Mouse (Mus musculus) G1E-ER4 (cell line): ENCODE measurements around the gene Zdhhc1. TPM values are rescaled to one million over a fixed set of nuclear protein-coding genes. Genes with fewer than 3 reads are reported as not detected.

Source experiments
- GATA1 ChIP-seq: IDR thresholded peaks from one replicate; pipeline ENCODE4 v1.8.0; 2012; ENCODE audit warnings: low read length, inconsistent platforms
- polyA plus RNA-seq: library from polyadenylated mRNA; stranded (reverse); fragments of >175 nt; gene quantifications from 2 replicates; pipeline ENCODE4 v1.2.3, GENCODE M21; 2012

Zdhhc1 gene
- polyA plus RNA-seq, 1 experiment: 0.16 TPM

GRCm38 (mm10) chr8:105495350-105496302 is 1.1 kb downstream of the Zdhhc1 start:
- TF ChIP-seq GATA1: no peak

DNA sequence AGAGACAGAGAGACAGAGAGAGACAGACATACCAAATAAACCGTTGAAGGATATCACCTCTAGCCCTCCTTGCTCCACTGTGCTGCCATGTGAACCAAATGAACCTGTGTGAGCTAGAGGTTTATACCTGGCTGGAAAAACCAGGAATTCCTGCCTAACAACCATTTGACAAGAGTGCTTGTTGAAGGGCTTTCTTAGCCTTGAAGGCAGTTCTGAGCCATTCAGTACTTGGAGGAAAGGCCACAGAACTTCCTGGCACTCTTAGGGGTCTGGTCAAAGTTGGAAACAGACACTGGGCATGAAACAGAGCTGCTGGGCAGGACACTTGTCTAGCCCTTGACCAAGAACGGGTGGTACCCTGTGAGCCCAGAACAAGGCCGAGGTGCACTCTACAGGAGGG is 2.1 kb downstream of the Zdhhc1 start:
- no peak for TF ChIP-seq GATA1

DNA sequence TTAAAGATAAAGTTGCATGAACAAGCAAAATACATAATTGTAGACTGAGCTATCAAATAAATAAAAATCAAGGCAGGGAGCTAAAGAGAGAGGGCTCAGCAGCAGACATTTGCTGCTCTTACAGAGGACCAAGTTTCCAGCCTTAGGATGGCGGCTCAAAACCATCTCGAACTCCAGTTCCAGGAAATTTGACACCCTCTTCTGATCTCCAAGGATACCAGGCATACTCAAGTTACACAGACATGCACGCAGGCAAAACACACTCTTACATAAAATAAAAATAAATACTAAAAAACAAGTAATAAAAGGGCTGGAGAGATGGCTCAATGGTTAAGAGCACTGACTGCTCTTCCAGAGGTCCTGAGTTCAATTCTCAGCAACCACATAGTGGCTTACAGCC is 3.2 kb downstream of the Zdhhc1 start:
- no peak for TF ChIP-seq GATA1

- no peak for TF ChIP-seq GATA1
Observed at GRCm38 (mm10) chr8:105489281-105489680, 7.4 kb downstream of the Zdhhc1 start.

- TF ChIP-seq GATA1: no peak
Observed at GRCm38 (mm10) chr8:105488082-105488481, 8.6 kb downstream of the Zdhhc1 start.

DNA sequence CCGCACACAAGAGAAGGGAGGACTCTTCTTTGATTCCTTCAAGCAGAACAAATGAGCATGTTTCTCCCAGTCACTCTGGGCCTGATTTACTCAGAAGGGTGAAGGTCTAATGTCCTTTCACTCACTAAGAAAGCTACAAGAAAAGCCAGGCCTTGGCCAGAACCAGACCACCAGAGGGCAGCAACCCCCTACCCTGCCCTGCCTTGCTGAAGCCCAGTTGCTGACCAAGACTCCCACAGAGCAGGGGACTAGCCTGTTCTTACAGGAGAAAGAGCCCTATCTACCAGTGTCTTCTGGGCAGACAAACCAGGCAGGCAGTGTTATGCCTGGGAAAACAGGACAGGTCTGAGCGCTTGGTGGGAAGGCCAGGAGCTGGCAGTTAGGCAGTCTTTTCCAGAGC is 12.3 kb downstream of the Zdhhc1 start:
- no peak for TF ChIP-seq GATA1

GRCm38 (mm10) chr8:105484030-105484368 is 12.7 kb downstream of the Zdhhc1 start:
- TF ChIP-seq GATA1: no peak

DNA sequence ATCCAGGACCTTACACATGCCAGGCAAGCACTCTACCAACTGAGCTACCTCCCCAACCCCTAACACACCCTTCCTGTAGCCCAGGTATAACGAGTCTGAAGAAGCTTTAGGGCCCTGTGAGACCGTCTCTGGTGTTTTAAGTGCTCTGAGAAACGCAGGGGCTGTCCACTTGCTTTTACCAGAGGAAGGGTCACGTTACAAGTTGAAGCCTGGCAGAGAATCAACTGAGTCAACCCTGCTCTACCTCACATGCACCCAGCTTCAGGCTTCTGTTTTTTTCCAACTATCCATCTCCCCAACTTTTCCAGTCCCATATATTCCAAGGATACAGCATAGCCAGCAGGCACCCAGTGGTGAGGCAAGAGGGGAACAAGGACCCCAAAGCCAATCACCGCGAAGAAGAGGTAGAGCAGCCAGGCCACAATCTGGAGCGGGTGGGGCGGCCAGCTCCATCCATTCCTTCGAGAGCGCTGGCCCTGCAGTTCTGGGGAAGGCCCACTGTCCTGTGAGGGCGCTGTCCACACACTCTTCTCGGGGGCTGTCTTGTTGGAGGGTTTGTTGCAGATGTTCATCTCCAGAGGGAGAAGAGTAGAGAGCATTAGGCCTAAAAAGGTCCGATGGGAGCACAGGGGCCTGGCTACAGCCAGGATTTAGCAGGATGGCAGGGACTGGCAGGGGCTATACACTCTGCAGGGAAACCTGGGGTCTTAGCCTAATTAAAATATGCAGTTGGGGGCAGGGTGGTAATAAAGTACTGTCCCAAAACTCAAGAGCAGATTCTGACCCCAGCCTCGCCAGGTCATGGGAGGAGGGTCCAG is 13.3 kb downstream of the Zdhhc1 start:
- no peak for TF ChIP-seq GATA1

DNA sequence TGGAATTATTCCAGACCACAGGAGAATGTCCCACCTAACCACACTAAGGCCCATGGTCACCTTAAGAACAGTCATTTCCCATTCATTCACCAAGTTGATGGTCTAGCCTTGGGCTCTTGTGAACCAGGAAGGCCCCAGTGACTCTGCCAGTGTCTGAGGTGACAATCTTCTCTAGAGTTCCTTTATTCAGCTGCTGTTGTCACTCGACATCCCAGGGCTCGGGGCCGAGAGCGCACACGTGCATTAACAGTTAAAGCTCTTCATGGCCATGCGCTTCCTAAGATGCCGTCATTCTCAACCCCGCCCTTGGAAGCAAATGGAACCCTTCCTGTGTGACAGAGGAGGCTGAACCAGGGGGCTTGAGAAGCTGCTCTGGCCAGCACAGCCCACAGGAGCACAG is 14.6 kb downstream of the Zdhhc1 start:
- no peak for TF ChIP-seq GATA1

DNA sequence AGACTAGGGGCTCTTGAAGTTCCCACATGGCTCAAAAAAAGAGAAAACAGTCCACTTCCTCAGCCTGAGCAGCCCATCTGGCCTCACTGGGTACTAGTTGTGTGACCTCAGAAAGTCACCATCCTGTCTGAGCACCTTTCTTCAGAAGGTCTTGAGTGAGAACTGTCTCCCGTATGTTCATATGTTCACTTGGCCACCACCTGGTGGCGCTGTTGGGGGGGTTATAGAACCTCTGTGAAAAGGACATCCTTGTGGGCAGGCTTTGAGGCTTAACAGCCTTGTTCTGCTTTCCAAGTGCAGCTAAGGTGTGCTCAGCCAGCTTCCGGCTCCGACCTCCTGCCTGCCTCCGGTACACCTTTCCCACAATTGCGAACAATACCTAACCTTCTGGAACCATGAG is 15.2 kb downstream of the Zdhhc1 start:
- TF ChIP-seq GATA1: no peak

- no peak for TF ChIP-seq GATA1
Observed at GRCm38 (mm10) chr8:105481013-105481412, 15.7 kb downstream of the Zdhhc1 start.

DNA sequence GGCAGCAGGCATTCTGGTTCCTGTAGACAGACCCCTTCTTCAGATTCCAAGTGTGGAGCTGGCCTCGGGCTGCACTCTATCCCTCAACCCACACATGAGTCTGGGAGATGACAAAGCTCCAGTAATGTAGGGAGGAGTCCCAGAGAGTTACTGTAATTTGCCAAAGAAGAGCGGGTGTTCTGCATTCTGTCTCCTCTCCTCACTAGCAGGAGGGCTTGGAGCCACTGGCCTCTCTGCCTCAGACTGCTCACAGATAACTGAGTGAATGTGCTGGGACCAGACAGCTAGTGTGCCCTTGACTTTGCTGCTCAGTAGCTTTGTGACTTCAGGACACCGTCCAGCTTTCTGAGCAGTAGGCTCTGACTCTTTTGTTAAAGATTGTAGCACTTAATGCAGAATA is 18.9 kb downstream of the Zdhhc1 start:
- no peak for TF ChIP-seq GATA1

GRCm38 (mm10) chr8:105476628-105477413 is 19.9 kb downstream of the Zdhhc1 start:
- no peak for TF ChIP-seq GATA1

DNA sequence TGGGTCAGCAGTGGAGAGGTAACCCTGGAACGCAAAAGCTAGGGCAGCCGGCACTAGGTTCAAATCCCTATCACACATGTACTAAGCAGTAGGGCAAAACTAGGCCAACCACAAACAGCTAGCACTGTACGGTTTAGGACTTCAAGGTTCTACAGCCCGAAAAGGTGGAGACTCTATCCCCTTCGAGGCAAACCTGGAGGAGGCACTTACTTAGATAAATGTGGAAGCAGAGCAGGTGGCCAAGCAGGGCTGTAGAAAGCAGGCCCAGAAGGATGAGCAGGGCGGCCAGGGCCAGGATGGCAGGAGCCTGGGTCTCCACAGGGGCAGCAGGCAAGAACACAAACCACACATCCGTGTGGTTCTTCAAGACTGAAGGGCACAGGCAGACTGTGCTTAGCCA is 20.5 kb downstream of the Zdhhc1 start:
- TF ChIP-seq GATA1: no peak

GRCm38 (mm10) chr8:105475742-105476141 is 21.0 kb downstream of the Zdhhc1 start:
- no peak for TF ChIP-seq GATA1

GRCm38 (mm10) chr8:105475254-105475653 is 21.4 kb downstream of the Zdhhc1 start:
- no peak for TF ChIP-seq GATA1
